Mouse (Mus musculus): Measurements from ENCODE around the gene Speg.

Speg gene

GRCm38 (mm10) chr1:75398761-75399402, 23.8 kb downstream of the Speg start:
- peak; percentile 69 for DNase-seq (ENCODE audit: low spot score)

GRCm38 (mm10) chr1:75399755-75400492, 24.8 kb downstream of the Speg start:
- peak; percentile 44 for DNase-seq (ENCODE audit: low spot score)

GRCm38 (mm10) chr1:75400493-75401115, 25.5 kb downstream of the Speg start:
- DNase-seq (ENCODE audit: low spot score): no peak

- DNase-seq (ENCODE audit: low spot score): no peak
These were observed 30.4 kb downstream of the Speg start for GRCm38 (mm10) chr1:75405547-75405946.

- DNase-seq (ENCODE audit: low spot score): no peak
These were observed 31.1 kb downstream of the Speg start for GRCm38 (mm10) chr1:75406173-75406572.

- no peak for DNase-seq (ENCODE audit: low spot score)
These were observed 32.0 kb downstream of the Speg start for GRCm38 (mm10) chr1:75407056-75407455.

- no peak for DNase-seq (ENCODE audit: low spot score)
These were observed 33.1 kb downstream of the Speg start for GRCm38 (mm10) chr1:75408210-75408609.

- no peak for DNase-seq (ENCODE audit: low spot score)
These were observed 34.9 kb downstream of the Speg start for GRCm38 (mm10) chr1:75409950-75410349.

GRCm38 (mm10) chr1:75412196-75412595, 37.1 kb downstream of the Speg start:
- DNase-seq (ENCODE audit: low spot score): no peak

GRCm38 (mm10) chr1:75413749-75414148, 38.7 kb downstream of the Speg start:
- DNase-seq (ENCODE audit: low spot score): no peak

GRCm38 (mm10) chr1:75421794-75422193, 46.7 kb downstream of the Speg start:
- no peak for DNase-seq (ENCODE audit: low spot score)

GRCm38 (mm10) chr1:75422216-75422822, 47.2 kb downstream of the Speg start:
- no peak for DNase-seq (ENCODE audit: low spot score)

GRCm38 (mm10) chr1:75422823-75423471, 47.9 kb downstream of the Speg start:
- DNase-seq (ENCODE audit: low spot score): no peak

- no peak for DNase-seq (ENCODE audit: low spot score)
These were observed 48.8 kb downstream of the Speg start for GRCm38 (mm10) chr1:75423780-75424390.

GRCm38 (mm10) chr1:75425796-75426471, 50.8 kb downstream of the Speg start:
- no peak for DNase-seq (ENCODE audit: low spot score)

GRCm38 (mm10) chr1:75435475-75436328, 60.6 kb downstream of the Speg start, which contains the start of gene Gmppa:
Gmppa (plus strand) TSS chr1:75435930.
- peak; percentile 72 for DNase-seq (ENCODE audit: low spot score)

GRCm38 (mm10) chr1:75438782-75439181, 63.7 kb downstream of the Speg start:
- DNase-seq (ENCODE audit: low spot score): no peak

GRCm38 (mm10) chr1:75440661-75441060, 65.6 kb downstream of the Speg start:
- no peak for DNase-seq (ENCODE audit: low spot score)

- no peak for DNase-seq (ENCODE audit: low spot score)
These were observed 66.4 kb downstream of the Speg start for GRCm38 (mm10) chr1:75441471-75441996.

GRCm38 (mm10) chr1:75442171-75442570, 67.1 kb downstream of the Speg start:
- no peak for DNase-seq (ENCODE audit: low spot score)
